Mouse (Mus musculus): ENCODE measurements around the gene Ces1a.

Ces1a gene

DNA sequence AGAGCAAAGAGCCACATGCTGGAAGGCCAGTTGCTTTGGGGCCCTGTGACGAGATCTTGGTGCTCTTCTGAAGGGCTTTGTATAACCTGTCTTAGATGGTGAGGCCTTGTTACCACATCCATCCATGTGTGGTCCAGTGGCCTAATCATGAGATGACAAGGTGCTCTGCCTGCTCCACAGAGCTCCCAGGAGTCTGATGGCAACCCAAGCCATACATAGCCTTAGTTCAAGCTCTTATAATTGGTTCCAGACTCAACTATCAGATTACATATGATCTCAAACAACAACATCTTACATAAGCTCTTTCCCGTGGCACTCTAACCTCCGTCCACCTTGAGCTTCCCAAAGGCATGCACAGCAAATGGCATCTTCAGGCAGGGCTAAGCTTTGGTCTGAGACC lies at the start of gene Ces1a:
Ces1a (minus strand) TSS at position 101 of the 400 bp plus-strand sequence.
- DNase-seq (ENCODE audit: low spot score in 2 of 2): no peak

DNA sequence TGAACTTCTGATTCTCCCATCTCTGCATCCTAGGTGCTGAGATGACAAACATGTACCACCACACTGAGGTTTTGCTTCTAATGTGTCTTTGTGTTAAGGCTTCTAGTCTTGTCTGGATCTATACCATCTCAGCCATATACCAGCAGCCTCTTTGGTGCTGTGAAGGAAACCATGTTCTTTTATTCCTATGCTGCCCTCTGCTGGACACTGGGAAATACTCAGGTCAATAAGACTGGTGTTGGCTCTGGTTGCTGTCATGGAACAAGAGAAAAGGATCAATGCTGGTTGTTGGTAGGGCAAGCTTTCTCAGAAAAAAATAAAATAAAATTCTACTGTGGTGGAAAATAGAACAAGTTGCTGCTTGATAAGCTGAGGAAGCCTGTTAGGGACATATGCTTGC lies 47.4 kb upstream of the Ces1a start:
- DNase-seq (ENCODE audit: low spot score in 2 of 2): peak; percentile 2 to 9

DNA sequence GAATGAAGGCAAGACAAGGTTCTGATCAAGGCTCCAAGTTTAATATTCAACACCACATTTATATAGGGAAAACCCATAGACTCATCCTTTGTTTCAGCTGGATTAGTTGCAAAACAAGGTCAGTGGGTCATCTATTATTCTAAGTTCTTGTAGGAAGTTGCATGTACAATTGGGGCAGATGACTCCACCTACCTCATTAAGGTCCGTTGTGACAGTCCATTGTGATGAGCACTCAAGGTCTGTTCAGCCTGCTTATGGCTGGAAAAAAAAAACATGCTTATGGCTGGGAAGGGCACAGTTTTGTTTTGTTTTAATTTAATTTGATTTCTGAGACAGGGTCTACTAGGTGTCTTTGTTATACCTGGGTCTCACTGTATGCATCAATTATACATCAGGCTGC lies 43.3 kb upstream of the Ces1a start:
- DNase-seq (ENCODE audit: low spot score in 2 of 2): no peak

DNA sequence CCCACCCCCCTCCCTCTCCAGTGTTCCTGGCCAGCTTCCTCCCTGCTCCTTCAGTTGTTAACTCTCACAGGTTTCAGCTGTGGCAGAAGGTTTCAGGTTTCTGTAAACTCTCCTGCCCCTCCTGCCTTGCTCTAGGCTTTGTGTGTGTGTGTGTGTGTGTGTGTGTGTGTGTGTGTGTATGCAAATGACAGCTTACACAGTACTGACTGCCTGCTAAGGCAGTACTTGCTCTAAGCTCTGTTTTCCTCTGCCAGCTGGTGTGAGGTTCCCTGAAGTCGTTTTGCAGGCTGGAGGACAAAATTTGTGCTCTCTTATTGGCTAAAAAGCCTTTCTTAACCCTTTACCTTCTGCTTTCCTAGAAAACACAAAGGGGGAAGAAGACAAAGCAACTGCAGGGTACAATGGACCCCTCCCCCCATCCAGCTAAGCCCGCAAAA lies 40.7 kb upstream of the Ces1a start:
- no peak for DNase-seq (ENCODE audit: low spot score in 2 of 2)

DNA sequence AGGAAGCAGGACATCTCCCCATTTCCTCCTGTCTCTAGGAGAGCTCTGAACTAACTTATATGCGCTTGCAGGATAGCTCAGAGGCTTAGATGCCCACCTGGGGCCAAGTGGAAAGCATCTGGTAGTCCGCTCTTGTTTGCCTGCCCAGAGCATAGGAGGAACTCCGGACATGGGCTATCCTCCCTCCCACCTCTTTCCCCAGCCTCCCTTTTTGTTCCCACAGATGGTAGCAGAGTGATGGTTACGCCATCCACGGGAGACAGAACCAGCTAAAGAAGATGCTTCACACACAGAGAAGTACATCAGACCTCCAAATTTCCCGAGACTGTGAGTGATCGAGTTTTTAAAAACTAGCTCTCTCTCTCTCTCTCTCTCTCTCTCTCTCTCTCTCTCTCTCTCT lies 40.2 kb upstream of the Ces1a start:
- DNase-seq (ENCODE audit: low spot score in 2 of 2): no peak

DNA sequence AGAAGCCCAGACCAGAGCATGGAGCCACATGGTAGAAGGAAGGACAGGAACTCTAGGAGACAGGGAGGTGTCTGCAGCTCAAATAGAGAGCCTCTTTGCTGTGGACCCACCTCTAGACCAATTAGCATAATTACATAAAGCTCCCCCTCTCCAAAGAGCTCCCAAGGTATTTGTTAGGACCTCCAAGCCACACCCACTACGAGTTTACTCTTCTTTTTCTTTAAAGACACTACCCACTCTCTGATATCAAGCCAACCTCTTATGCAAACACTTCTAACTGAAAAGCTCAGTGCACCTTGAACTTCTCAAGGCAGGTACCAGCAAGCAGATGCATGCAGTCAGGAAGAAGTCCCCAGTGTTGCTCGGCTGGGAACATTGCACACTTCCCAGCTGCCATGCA lies 31.9 kb upstream of the Ces1a start, which contains the start of gene Ces1b:
Ces1b (minus strand) TSS at position 131 of the 400 bp plus-strand sequence.
- DNase-seq (ENCODE audit: low spot score in 2 of 2): no peak

DNA sequence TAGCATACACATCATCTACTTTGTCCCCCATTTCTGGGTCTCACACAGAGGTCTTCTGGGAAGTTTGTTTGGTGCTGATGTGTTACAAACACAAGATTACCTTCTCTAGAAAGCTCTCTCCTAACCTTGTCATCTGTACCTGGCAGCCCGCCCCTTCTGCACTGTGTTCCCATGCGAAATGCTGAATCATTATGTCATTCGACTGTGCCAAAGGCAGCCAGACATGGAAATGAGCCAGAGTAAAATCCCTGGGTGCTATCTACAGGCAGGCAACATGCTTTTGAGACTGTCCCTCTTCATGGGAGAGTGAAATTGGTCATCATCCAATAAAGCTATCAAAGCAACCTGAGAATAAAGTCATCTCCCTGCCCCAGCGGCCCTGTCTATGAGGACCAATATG lies 27.3 kb upstream of the Ces1a start:
- no peak for DNase-seq (ENCODE audit: low spot score in 2 of 2)

DNA sequence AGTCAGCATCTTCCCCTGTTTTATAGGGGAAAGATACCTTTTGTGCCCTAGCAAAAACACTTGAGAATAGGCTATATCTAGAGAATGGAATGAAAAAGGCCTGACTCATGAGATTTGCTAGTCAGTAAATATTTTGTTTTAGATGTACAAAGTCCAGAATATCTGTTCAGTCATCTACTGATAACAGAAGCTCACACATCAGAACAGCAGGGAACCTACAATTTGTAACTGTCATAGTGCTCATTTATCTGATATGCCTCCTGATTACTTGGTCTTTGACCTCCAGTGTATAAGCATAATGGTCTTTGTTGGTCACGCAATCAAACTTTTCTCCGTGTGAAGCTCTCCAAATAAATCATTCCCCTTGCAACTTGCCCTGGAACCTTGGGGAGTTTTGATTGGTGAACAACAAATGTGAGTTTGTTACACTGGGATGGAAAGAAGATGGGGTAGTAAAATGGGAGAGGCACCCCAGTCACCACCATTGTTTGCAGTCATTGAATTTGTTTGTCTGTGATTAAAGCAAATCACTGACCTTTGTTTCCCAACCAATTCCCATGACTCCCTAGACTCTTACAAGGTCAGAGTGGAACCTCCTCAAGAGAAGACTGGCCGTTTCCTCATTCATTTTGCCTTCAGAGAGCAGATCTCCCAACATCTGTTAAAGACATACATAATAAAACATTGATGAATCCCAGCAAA lies 15.6 kb upstream of the Ces1a start:
- DNase-seq (ENCODE audit: low spot score in 2 of 2): no peak

DNA sequence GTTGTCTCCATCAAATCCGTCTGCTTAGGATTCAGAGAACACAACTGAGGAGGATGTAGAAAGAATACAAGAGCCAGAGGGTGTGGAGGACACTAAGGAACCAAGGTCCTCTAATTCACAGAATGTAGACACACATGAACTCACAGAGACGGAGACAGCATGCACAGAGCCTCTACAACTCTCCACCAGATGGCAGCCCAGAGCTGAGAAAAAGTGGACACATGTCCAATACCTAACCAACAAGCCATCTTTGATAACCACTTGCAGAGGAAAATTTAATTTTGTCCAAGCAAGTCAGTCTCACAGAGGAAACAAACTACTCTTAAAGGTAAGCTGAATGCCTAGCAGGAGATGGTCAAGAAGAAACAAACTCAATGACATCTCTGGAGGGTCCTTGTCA lies 11.2 kb upstream of the Ces1a start:
- peak; percentile 46 to 49 for DNase-seq (ENCODE audit: low spot score in 2 of 2)

DNA sequence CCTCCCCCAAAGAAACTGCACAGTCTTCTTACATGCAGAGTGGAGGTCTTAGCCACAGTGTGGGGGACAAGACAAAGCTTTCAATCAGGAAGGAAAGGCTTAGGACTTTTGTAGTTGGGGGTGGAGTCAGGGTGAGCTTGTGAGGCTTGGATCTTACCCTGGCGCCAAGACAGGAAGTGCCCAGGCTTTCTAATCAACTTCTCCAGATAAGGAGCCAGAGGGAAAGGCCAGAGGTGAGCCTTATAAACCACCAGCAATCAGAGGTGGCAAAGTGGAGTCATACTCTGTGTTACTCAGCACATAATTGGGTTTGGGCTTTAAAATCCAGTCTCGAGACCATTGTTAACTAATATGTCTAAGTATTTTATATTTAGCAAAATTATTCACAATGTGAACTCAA lies 7.2 kb upstream of the Ces1a start:
- no peak for DNase-seq (ENCODE audit: low spot score in 2 of 2)

DNA sequence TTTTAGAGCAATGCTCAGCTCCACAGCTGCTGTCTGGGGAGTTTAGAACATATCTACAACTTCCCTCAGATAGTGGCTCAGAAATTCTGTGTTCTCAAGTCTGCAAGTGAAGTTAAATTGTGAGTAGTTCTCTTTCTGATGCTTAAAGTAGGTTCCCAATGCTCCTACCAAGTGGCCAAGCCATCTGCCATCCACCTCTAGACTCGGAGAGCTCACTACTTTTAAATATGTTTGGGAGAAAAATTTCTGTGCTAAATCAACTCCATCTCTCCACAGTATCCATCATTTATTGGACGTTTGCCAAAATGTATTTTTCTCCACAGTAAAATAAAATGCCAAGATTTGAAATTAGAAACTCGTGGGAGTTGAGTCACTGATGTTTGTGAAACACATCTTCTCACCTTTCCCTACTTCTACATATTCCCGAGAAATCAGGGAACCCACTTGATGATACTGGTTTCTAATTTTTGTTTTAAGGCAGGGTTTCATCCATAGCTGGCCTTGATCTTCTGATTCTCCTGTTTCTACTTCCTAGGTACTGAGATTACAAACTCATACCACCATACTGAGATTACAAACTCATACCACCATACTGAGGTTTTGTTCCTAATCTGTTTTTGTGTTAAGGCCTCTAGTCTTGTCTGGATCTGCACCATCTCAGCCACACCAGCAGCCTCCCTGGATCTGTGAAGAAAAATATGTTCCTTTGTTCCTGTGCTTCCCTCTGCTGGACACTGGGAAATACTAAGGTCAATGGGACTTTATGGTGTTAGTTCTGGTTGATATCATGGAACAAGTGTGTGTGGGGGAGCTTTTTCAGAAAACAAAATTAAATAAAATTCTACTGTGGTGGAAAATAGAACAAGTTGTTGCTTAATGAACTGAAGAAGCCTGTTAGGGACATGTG lies 771 bp upstream of the Ces1a start:
- DNase-seq (ENCODE audit: low spot score in 2 of 2): no peak

DNA sequence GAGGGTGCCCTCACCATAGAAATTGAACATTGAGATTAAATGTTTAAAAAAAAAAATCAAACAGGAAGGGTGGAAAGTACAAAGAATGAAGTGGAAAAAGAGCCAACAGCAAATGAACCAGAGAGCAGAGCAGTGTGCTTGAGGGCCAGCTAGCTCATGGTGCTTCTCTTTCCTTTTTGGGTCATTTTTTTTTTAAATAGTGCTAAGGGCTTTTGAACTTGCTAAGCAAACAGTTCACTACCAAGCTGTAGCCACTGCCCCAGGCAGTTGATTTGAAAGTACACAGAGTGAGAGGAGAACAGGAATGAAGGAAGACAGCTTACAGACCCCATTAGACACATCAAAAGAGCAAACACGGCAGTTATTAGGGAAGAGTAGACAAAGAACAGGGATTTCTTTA lies 4.9 kb downstream of the Ces1a start:
- DNase-seq (ENCODE audit: low spot score in 2 of 2): no peak

DNA sequence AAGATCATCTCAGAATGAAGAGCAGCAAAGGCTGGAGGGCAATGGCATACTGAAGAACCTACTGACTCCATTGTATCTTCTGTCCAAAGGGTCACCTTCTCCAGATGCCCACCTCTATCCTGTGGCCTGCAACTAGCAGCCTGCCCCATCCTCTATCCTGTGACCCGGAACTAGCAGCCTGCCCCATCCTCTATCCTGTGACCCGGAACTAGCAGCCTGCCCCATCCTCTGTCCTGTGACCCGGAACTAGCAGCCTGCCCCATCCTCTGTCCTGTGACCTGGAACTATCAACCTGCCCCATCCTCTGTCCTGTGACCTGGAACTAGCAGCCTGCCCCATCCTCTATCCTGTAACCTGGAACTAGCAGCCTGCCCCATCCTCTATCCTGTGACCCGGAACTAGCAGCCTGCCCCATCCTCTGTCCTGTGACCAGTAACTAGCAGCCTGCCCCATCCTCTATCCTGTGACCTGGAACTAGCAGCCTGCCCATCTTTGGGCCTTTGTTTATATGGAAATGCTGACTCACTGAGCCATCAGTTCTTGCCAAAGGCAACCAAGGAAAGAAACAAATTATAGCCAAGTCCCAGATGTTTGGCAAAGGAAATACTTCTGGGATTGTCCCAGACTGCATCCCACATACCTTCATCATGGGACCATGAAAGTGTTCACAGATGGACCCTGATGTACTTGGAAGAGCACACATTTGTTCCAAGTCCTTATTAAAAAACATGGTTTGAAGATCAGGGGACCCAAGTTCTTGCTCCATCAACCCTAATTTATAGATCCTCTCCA lies 7.0 kb downstream of the Ces1a start:
- DNase-seq (ENCODE audit: low spot score in 2 of 2): no peak

DNA sequence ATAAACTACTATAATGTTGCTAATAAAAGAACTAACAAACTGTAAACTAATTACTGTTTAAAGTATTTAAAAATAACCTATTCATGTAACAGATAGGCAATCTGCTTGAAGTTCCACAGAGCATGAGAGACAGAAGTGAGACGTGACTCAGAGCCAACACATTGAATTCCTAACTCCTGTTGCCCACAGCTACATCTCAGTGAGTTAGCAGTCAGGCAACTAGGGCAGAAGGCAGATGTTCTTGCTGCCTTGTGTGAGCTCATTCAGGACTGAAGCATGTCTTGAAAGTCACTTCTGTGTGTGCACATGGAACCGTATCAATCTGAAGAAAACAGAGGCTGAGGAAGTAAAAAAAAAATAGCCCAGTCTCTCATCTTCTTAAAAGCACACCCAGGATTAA lies 7.7 kb downstream of the Ces1a start:
- DNase-seq (ENCODE audit: low spot score in 2 of 2): no peak

DNA sequence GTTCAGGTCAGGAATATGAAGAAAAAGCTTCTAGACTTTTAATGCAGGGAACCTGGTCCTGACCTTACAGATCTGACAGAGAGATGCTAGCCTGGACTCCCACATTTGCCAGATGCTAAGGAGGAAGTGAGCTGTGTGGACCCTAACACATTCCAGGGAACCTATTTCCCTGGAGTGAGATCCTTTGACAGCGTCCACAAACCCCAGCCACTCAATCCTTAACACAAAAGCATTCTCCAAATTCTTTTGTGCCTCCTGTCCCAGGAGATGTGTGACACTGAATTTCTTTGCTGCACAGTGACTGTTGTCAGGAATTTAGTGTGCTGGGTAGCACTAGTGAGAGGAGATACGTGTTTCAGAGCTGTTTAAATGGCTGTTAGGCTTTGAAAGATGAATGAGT lies 9.2 kb downstream of the Ces1a start:
- no peak for DNase-seq (ENCODE audit: low spot score in 2 of 2)

DNA sequence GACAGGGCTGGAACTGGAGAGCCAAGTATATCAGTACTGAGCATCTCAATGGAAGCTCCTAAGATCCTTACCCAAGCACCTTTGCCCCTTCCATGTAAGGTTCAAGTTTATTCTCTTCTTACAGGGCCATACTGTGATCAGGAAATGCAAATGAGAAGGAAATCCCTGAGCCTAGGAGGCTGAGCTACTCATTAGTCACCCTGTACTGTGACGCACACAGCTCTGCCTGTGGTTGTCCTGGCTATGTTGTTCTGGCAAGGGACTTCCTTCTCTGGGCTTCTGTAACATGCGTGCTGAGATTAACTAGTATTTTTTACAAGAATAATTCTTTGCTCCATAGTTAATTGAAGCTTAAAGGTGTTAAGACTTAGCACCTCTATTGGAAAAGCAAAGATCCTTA lies 17.3 kb downstream of the Ces1a start:
- DNase-seq (ENCODE audit: low spot score in 2 of 2): no peak

DNA sequence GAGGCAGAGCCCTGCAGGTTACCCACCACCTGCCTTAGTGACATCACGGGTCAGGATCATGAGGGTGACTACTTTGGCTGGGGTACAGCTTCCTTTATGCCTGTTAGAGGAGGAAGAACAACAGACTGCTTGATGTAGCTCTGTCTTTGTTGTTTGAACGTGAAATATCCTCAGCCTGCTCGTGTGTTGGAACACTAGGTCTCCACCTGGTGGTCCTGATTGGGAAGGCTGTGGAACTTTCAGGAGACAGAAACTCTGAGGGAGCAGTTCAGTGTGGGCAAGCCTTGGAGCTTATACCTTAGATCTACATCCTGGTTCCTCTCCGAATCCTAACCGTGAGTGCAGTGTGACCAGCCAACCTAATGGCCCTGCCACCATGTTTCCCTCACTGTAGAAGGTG lies 26.3 kb downstream of the Ces1a start:
- DNase-seq (ENCODE audit: low spot score in 2 of 2): no peak

DNA sequence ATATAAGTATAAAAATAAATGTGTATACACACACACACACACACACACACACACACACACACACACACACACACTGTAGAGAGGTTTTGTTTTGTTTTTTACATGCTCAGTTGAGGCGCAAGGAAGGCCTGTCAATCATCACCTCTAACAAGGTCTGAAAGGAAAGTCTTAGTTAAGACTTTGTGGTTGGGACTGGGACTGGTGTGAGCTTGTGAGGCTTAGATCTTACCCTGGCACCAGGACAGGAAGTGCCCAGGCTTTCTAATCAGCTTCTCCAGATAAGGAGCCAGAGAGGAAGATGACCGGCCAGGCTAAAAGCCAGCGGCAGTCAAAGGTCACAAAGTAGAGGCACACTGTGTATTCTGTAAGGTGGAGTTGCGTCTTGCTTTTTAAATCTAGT lies 33.7 kb downstream of the Ces1a start:
- DNase-seq (ENCODE audit: low spot score in 2 of 2): no peak

DNA sequence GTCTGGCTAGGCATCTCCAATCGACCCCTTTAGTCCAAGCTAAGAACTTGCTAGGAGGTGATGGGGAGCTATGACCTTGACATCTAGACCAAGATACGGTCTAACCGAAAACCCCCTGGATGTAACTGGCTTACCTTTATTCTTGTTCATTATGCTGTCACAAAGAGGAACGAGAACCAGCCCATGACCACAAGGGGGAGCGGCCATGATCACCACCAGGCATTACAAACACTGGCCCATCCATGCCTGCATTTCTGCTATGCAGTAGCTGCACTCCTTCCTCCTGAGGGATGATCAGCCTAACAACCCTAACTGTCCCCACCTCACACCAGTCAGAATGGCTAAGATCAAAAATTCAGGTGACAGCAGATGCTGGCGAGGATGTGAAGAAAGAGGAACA lies 35.8 kb downstream of the Ces1a start:
- DNase-seq (ENCODE audit: low spot score in 2 of 2): no peak

DNA sequence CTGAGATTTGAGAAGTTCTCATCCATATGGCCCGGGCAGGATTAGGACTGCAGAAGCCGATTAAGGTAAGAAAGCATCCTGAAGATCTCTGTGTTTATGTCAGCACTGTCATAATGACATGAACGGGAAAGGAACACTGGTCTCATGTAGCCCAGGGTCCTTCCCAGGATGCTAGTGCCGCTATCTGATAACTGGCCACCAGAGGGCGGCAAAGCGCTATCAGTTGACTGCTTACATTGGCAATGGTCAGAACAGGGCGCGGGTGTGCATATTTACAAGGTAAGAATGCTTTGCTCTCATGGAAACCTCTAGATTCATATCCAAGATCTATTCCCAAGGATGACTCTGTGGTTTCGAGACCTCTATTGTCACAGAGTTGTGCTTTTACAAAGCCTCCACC lies 36.6 kb downstream of the Ces1a start:
- DNase-seq (ENCODE audit: low spot score in 2 of 2): peak; percentile 83

DNA sequence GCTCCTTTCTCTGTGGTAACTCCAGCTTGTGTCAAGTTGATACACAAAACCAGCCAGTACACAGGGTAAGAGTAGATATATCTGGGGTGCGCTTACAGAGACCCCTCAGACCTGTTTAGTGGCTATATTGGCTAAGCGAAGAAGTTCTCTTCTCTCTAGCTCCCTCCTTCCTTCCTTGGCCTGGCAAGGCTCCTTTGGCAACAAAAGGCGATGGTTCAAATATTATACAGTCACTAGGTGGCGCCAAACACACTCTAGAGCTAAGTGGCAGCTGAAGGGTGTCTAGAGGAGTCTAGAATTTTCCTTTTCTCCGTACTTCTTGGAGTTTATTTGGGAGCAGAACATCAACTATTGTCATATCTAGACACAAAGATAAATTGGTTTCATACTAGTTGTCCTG lies 37.7 kb downstream of the Ces1a start:
- DNase-seq (ENCODE audit: low spot score in 2 of 2): no peak

DNA sequence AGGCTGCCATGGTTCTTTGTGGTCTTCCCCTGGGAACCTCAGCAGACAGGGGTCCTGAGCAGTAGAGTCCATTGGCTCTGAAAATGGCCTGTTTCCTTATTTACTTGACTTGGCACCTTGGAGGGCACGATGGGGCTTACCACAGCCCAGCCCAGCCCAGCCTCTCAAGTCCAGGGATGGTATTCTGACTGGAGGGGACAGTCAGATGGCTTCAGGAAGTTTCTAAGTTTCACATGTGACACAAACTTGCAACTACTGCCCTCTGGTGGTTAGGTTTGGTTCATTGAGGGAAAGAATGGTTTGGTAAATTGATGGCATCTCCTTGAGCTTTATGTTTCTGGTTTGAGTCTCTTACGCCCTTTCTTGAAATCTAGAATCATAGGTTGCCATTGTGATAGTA lies 49.4 kb downstream of the Ces1a start:
- DNase-seq (ENCODE audit: low spot score in 2 of 2): peak in 1 of 2 experiments; percentile 53
